Mouse (Mus musculus) megakaryocyte-erythroid progenitor cell, adult 5-6 weeks (primary cell): ENCODE measurements around the gene Fbxw2. TPM values are rescaled to one million over a fixed set of nuclear protein-coding genes. Genes with fewer than 3 reads are reported as not detected.
"Not testable (repeated sequence)": the region's sequence is repeated elsewhere in the genome, so short reads cannot be mapped to it uniquely, and the experiment has no call there.

ENCODE experiments used
- ATAC-seq: replicated peaks from 2 replicates; pipeline ENCODE4 v1.8.0; 2016; ENCODE audit warnings: mild to moderate bottlenecking, inconsistent platforms; ENCODE audit not compliant: severe bottlenecking, poor library complexity, low FRiP score, low TSS enrichment
- total RNA-seq, 2 experiments: library from RNA; stranded (forward) in 1 of 2; stranded (reverse) in 1 of 2; fragments of 200-1000, 215-1000 nt in 1 of 2; fragments of >200 nt in 1 of 2; fragmentation: Nextera tagmentation in 1 of 2; gene quantifications; 2 replicates each; pipeline ENCODE4 v1.2.3; 2014 to 2017

The Fbxw2 gene
- total RNA-seq, 2 experiments from 2014 or later: 61.9 to 75.1 TPM

DNA sequence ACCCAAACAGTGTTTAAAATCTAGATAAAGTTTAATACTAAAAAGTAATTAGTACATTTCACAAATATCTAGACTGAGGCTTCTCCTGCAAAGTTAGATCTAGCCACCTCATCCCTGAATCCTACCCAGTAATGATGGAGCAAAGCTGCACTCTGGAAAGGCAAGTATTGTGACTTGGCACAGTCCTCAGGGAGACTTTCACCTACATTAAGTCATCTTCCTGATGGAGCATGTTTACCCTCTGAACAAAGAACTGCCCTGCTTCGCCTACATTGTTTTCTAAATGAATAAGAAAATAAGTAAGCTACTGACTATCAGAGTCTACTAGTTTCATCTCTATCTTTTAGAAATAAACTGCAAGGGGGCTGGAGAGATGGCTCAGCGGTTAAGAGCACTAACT lies 7.6 kb downstream of the Fbxw2 start:
- ATAC-seq: no peak

DNA sequence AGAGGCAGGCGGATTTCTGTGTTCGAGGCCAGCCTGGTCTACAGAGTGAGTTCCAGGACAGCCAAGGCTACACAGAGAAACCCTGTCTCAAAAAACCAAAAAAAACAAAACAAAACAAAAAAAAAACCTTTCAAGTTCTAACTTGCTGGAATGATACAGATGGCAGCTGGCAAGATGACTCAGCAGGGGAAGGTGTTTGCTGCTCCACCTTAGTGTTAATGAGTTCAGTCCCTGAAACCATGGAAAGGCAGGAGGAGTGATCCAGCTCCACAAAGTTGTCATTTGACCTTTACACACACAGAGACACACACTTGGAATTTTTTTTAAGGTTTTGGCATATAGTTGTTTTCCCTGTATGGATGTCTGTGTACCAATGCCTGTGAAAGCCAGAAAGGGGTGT lies 10.2 kb downstream of the Fbxw2 start:
- not testable (repeated sequence) for ATAC-seq

DNA sequence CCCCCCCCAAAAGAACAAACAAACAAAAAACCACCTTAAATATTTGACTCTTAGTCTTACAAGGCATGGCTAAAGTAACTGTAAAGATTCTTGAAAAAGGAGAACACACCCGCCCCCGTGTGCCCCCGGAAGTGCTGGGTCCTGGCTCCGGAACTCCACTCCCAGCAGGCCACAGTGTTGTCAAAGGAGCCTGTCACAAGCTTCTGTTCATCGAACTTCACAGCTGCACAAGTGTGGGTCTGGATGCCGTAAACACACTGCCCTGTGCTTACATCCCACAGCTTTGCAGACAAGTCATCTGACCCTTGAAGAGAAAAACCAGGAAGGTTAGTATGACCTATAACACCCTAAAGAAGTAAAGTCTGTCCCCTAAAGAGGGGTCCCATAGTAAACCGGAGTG lies 13.4 kb downstream of the Fbxw2 start:
- no peak for ATAC-seq

DNA sequence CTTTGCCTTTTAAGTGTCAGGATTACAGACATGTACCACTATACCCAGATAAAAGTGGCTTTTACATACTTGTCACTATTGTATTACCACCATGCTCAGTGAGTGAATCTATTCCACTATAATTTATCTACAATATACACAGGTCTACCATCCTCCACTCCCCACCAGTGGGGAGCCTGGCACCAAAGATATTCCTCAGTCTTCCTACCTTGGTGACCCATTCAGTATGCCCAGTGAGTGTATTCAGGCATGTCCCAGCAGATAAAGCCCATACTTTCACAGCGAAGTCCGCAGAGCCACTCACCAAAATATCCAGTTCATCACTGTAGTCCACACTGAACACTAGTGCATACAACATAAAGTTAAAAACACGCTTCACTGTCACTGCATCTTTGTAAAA lies 15.3 kb downstream of the Fbxw2 start:
- ATAC-seq: peak; percentile 79

DNA sequence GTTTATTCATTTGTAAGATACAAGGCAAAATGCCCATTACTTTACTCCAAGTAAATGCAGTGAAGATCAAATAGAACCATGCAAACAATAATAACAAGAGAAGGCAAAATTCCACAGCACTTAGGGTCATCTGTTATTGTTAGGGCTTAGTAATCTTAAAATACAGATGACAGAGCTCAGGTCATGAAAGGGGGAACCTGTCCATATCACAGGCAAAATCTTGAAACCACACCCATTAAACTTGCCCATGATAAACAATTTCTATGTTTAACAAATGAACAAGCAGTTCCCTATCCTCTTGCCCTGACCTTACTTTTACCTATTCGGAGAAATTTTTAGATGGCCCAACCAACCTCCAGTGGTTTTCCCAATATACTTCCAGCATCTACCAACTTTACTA lies 16.5 kb downstream of the Fbxw2 start:
- no peak for ATAC-seq

DNA sequence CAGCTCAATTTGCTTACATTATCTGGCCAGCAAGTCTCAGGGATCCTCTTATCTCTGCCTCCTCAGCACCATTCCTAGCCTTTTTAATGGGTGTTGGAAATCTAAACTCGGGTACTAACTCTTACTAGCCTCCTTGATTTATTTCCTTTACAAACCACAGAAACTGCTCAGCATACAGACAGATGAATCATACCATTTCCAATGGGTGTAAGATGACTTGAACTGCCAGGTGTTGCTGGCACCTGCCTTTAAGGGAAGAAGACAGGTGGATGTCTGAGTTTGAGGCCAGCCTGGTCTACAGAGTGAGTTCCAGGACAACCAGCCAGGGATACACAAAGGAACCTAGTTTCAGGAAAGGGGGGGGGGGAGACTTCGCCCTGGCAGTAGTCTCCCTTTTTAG lies 18.1 kb downstream of the Fbxw2 start:
- no peak for ATAC-seq

DNA sequence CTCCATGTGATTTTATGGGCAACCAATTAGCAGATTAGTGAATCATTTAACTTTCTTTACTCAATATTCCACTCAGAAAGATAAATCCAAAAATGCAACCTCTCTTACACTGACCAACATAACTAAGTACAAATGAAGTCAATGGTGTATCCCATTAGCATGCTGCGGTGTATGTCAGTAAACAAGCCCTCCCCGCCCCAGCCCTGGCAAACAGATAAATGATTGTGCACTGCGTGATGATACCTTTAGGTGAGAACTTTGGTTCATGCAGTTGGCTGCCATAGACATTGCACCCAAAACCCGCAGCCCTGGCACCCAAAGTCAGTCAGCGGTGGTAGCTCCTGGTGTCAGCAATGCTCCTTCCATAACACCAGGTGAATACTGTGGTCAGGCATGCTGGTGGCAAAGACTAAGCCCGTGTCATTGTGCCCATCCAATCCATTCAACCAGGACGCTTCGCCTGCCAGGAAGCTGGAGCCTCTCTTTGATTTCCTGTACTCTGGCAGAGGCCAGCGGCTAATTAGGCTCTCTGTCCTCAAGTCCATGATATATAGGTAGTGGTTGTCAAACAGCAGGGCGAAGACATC lies 20.7 kb downstream of the Fbxw2 start:
- no peak for ATAC-seq

DNA sequence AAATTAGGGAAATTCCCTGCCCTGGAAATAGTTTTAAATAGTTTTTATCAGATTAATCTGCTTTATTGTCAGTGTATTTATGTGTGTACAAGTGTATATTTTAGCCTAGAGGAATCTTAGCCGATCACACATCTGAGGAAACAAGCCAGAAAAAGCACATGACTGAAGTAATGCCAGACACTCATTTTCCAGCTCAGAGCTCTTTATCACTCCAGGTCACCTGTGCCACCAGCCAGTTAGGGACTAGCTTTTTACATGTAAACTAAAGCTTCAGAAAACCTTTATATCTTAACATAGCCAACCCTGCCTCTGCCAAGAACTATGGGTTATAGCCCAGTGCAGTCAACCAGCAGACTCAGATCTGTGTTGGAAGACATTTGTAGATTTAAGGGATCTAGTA lies 21.3 kb downstream of the Fbxw2 start:
- ATAC-seq: peak; percentile 69

DNA sequence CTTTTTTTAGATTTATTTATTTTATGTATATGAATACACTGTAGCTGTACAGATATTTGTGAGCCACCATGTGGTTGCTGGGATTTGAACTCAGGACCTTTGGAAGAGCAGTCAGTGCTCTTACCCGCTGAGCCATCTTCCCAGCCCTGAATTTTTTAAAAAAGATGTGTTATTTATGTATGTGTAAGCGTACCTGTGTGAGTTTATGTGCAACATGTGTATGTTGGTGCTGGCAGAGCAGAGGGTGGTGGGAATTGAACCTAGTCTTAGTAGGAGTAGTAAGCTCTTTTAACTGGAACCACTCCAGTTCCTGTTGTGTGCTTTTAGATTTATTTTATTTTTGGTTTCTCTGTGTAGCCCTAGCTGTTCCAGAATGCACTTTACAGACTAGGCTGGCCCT lies 21.9 kb downstream of the Fbxw2 start:
- no peak for ATAC-seq

DNA sequence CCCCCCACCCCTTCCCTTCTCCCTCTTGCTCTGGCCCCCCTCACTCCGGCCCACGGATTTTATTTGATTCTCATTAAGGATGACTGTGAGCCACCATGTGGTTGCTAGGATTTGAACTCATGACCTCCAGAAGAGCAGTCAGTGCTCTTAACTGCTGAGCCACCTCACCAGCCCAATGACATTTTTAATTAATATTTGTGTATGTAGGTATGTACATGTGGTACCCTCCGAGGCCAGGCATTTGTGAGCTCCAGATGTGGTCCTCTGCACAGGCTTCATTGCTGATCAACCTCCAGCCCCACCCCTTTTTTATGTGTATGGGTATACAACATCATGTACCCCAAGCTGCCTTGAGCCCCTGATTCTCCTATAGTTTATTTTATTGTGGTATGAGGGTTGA lies 22.4 kb downstream of the Fbxw2 start:
- no peak for ATAC-seq

DNA sequence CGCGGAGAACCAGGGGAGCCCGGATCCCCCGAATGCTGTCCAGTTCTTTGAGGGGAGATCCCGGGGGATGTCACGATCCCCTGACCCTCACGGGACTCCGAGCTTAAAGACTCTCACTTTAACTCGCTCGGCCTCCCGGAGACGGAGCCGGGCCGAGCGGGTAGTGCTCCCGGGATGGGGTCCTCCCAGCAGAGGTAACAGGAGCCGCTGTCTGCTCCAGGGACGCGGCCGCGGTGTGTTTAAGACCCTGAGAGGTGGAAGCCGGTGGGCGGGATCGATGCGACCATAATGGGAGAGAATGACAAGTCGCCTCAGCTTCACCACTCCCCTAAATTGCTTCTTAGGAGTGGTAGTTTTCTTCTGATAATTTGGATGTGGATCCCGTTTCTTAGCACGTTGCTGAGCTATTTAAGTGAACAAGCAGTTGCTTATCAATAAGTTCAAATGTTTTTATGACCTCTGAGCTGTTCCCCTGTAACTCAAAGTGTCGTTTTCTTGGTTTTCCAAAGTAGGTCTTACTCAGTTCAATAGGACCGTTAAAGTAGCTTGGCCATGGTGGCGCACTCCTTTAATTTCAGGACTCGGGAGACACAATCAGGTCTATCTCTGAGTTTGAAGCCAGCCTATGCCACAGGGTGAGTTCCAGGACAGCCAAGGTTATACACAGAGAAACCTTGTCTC lies 23.4 kb downstream of the Fbxw2 start:
- ATAC-seq: peak; percentile 46

DNA sequence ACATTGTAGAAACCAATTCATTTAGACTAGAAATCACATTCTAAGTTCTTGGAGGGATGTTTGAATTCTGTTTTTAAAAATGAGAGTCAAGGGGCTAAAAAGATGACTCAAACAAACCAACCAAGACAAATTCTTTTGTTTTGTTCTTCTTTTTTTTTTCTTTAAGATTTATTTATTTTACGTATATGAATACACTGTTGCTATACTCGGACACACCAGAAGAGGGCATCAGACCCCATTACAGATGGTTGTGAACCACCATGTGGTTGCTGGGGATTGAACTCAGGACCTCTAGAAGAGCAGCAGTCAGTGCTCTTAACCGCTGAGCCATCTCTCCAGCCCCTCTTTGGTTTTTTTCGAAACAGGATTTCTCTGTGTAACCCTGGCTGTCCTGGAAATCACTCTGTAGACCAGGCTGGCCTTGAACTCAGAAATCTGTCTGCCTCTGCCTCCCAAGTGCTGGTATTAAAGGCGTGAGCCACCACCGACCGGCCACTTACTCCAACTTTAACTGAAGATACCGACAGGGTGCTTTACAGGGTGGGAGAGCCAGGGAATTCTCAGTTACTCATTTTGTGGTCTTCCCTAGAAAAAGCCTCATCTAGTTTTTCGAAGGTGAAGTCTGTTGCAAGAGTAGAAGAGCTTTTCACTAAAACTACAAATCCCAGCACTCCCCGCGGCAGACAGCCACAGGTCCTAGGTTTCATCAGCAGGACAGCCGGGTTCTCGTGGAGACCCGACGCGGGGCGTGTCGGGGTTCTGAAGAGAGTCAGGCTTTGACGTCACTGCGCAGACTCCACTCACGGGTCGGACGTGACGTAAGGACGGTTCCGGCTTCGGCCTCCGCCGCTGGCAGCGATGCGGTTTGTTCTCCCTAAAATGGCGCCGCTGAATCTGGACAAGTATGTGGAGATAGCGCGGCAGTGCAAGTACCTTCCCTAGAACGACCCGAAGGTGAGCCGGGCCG lies 24.3 kb downstream of the Fbxw2 start:
- peak; percentile 84 for ATAC-seq

DNA sequence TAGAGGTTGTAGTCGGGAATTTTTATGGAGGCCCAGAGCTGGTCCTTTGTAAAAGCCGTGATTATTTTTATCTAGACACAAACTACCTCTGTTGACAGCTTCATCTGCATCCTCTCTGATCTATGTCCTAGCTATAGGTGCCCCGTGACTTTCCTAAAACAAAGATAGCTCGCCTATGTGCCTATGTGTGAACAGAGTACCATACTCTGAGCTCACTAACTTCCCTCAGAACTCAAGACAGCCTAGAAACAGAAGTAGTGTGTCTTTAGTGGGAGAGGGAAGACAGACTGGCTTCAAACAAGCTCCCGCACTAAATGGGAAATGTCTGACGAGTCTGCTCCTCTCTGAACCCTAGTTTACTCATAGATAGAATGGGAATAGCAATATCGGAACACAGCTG lies 25.7 kb downstream of the Fbxw2 start:
- no peak for ATAC-seq

DNA sequence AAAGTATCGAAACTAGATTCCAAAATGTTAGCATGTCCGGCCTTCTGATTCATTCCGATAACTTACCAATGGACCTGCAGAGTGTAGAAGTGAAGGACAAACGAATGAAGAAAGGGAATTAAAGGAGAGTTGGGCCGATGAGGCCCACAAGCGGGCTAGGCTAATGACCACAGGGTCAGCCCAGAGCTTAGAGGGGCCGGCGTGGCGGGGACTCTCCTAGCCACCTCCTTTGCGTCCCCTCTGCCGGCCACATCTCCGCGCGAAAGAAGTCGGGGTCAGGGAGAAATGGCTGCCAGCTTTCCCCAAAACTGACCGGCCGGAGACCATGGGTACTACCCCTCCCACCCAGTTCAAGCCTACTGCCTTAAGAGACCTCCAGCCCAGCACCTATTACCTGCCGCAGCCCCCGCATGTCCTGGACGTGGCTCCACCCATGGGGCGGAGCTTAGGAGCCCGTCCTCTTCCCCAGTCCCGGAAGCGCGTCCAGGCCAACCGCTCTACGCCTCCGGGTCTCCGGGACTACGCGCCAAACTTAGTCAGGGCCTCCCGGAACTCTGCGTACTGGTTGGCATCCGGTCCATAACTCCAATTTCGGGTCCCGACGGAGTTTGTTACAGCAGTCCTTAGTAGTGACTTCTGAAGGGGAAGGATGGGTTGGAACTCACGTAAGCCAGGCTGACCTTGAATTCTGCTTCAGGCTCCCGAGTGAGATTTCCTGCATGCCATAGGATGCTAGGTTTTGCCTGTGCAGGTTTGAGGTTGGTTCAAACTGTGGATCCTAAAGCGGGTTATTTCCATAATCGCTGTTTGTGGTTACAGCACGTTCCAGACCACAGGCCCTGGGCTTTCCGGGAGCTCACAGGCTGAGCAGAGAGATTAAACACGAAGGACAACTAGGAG lies 26.5 kb downstream of the Fbxw2 start, which contains the start of gene Rabepk:
Gene Rabepk, minus strand, starts transcription at position 556 of the 900 bp plus-strand sequence.
- ATAC-seq: peak; percentile 73

DNA sequence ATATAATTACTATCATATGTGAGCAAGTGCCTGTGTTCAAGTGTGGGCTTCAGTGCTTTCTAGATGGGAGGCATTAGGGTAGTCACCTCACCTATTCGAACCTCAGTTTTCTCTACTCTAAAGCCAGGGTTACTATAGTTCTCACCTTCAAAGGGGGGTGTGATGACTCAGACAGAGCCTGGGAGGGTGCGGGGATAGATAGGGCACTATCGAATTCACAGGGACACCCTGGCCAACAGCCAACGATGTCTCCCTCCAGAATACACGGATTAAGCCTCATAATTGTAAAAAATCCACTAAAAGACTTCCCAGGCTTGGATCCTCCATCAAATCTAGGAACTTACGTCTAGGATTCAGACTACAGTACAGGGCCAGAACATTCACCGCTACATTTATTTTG lies 30.7 kb downstream of the Fbxw2 start:
- ATAC-seq: no peak

DNA sequence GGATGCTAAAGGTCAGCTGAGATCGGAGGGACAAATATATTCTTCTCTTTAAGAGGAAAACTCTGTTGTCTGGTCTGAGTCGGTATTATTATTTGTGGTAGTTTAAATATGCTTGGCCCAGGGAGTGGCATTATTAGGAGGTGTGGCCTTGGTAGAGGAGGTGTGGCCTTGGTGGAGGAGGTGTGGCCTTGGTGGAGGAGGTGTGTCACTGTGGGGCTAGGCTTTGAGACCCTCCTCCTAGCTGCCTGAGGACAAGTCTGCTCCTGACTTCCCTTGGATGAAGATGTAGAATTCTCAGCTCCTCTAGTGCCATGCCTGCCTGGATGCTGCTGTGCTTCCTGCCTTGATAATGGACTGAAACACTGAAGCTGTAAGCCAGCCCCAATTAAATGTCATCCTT lies 31.6 kb downstream of the Fbxw2 start:
- no peak for ATAC-seq

DNA sequence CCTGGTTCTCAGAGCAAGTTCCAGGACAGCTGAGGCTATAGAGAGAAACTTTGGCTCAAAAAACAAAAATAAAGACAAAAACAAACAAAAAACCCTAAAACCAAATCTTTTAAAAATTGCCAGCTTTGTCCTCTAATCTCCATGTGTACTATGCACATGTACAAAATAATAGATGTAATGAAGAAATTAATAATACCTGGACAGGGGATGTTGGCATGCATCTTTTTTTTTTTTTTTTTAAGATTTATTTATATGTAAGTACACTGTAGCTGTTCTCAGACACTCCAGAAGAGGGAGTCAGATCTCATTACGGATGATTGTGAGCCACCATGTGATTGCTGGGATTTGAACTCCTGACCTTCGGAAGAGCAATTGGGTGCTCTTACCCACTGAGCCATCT lies 33.6 kb downstream of the Fbxw2 start:
- ATAC-seq: not testable (repeated sequence)

DNA sequence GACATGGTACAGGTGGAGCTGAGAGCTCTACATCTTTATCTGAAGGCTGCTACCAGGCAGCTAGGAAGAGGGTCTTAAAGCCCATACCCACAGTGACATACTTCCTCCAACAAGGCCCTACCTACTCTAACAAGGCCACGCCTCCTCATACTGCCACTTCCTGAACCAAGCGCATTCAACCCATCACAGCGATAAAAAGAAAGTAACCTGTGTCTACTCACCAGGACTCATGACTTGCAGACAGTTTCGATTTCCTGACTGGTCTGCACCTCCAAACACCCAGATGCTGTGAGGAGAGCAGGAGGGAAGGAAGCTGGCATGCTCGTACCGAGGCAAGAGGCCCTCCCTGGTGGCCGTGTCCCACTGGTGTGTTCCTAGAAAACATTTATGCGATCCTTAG lies 35.8 kb downstream of the Fbxw2 start:
- peak; percentile 79 for ATAC-seq

DNA sequence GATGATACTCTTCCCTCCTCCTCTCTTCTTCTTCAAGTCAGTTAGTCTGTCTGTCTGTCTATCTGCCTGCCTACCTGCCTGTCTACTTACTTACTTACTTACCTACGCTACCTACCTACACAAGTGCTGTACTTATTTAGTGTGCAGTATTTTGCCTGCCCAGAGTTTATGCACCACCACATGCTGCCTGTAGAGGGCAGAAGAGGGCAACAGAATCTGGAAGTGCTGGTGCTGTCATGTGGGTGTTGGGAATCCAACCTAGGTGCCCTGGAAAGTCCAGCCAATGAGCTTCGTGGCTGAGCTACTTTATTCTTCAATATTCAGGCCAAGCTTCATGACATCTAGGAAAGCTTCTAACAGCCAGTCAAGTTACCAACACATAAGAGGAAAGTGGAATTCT lies 42.0 kb downstream of the Fbxw2 start:
- ATAC-seq: peak; percentile 38
